Mouse (Mus musculus) embryonic fibroblast, embryonic 13.5 days (primary cell): ENCODE measurements around the gene Olfr592. TPM values are rescaled to one million over a fixed set of nuclear protein-coding genes. Genes with fewer than 3 reads are reported as not detected.
"Not testable (repeated sequence)": the region's sequence is repeated elsewhere in the genome, so short reads cannot be mapped to it uniquely, and the experiment has no call there.

ENCODE experiments used
- H3K27ac ChIP-seq: 2 replicates; pipeline ENCODE4 v1.5.1; 2012; ENCODE audit warnings: low read length, control low read depth, inconsistent platforms; ENCODE audit not compliant: insufficient read depth
- H3K4me1 ChIP-seq: 2 replicates; pipeline ENCODE4 v1.6.1; 2011; ENCODE audit warnings: low read length; ENCODE audit not compliant: control insufficient read depth, insufficient read depth
- H3K4me3 ChIP-seq: 2 replicates; pipeline ENCODE4 v1.5.1; 2011; ENCODE audit warnings: mild to moderate bottlenecking, control low read depth, low read length; ENCODE audit not compliant: insufficient read depth
- CTCF ChIP-seq: IDR thresholded peaks from 2 replicates; pipeline ENCODE4 v1.5.1; 2011; ENCODE audit warnings: mild to moderate bottlenecking, control low read depth, low read length, moderate library complexity, borderline replicate concordance; ENCODE audit not compliant: insufficient read depth
- POLR2A ChIP-seq: IDR thresholded peaks from 2 replicates; pipeline ENCODE4 v1.6.1; 2011; ENCODE audit warnings: low read depth, mild to moderate bottlenecking, control low read depth, low read length, moderate library complexity
- polyA plus RNA-seq: library from polyadenylated mRNA; stranded (reverse); fragments of >200 nt; gene quantifications from 2 replicates; pipeline ENCODE4 v1.2.4, GENCODE M21; 2011; ENCODE audit warnings: low read depth; ENCODE audit not compliant: missing spikeins, insufficient read length

Olfr592 gene
- polyA plus RNA-seq, result not detected in 2 replicates

GRCm38 (mm10) chr7:103184503-103184902 is at the start of gene Olfr592:
Gene Olfr592 (plus strand): TSS chr7:103184803.
- H3K4me1 ChIP-seq, H3K4me3 ChIP-seq, H3K27ac ChIP-seq: not testable (repeated sequence)

GRCm38 (mm10) chr7:103140579-103140978 is 44.0 kb upstream of the Olfr592 start, which contains the start of gene Olfr588-ps1:
Gene Olfr588-ps1 (plus strand): TSS chr7:103140879.
- no peak within 1 kb of the TSS for H3K4me3 ChIP-seq
- no peaks in the 10 kb centered on the region for H3K4me1 ChIP-seq
- no peak within 1 kb of the TSS for H3K27ac ChIP-seq
- TF ChIP-seq CTCF (no peak), POLR2A (no peak)

- Histone ChIP-seq H3K4me3 (no peak within 1 kb of the TSS), H3K27ac (no peak within 1 kb of the TSS), H3K4me1 (no peaks in the 10 kb centered on the region)
- TF ChIP-seq CTCF (no peak), POLR2A (no peak)
These were observed 28.3 kb upstream of the Olfr592 start, which contains the start of gene Olfr589 for GRCm38 (mm10) chr7:103156256-103156655. Gene Olfr589 (minus strand): TSS chr7:103156356.

GRCm38 (mm10) chr7:103169697-103170096 is 14.9 kb upstream of the Olfr592 start:
- Histone ChIP-seq H3K4me1 (no peaks in the 10 kb centered on the region), H3K4me3 (no peak overlapping the region), H3K27ac (no peak overlapping the region)
- TF ChIP-seq POLR2A (no peak), CTCF (no peak)

- H3K4me3 ChIP-seq, result no peak within 1 kb of the TSS
- TF ChIP-seq CTCF (no peak), POLR2A (no peak)
- no peak within 1 kb of the TSS for H3K27ac ChIP-seq
- H3K4me1 ChIP-seq, result no peaks in the 10 kb centered on the region
These were observed 6.4 kb upstream of the Olfr592 start, which contains the start of gene Olfr591 for GRCm38 (mm10) chr7:103178240-103178639. Gene Olfr591 (minus strand): TSS chr7:103178340.

- Histone ChIP-seq H3K4me3 (no peak within 1 kb of the TSS), H3K27ac (no peak within 1 kb of the TSS), H3K4me1 (no peaks in the 10 kb centered on the region)
- no peak for TF ChIP-seq POLR2A
- no peak for TF ChIP-seq CTCF
These were observed 27.0 kb downstream of the Olfr592 start, which contains the start of gene Olfr593 for GRCm38 (mm10) chr7:103211562-103211961. Gene Olfr593 (plus strand): TSS chr7:103211862.

GRCm38 (mm10) chr7:103212050-103212449 is 27.4 kb downstream of the Olfr592 start:
- H3K27ac ChIP-seq, H3K4me1 ChIP-seq, H3K4me3 ChIP-seq: not testable (repeated sequence)

- Histone ChIP-seq H3K4me3 (no peak within 1 kb of the TSS), H3K4me1 (no peaks in the 10 kb centered on the region), H3K27ac (no peak within 1 kb of the TSS)
- no peak for TF ChIP-seq CTCF
- no peak for TF ChIP-seq POLR2A
These were observed 32.1 kb downstream of the Olfr592 start, which contains the start of gene Olfr594 for GRCm38 (mm10) chr7:103216696-103217095. Gene Olfr594 (plus strand): TSS chr7:103216996.

Other genes with a start within 250 kb of the Olfr592 start
- gene Olfr573-ps1, start 242.2 kb upstream of the Olfr592 start, polyA plus RNA-seq, result not detected in 2 replicates
- gene Olfr574, start 236.3 kb upstream of the Olfr592 start, polyA plus RNA-seq, result not detected in 2 replicates
- not detected in 2 replicates for gene Olfr575, start 226.0 kb upstream of the Olfr592 start, polyA plus RNA-seq
- gene Olfr576, start 222.1 kb upstream of the Olfr592 start, polyA plus RNA-seq, result not detected in 2 replicates
- gene Olfr577, start 208.9 kb upstream of the Olfr592 start, polyA plus RNA-seq, result not detected in 2 replicates
- not detected in 2 replicates for gene Olfr578, start 195.5 kb upstream of the Olfr592 start, polyA plus RNA-seq
- gene Olfr582, start 146.8 kb upstream of the Olfr592 start, polyA plus RNA-seq, result not detected in 2 replicates
- gene Olfr583, start 133.5 kb upstream of the Olfr592 start, polyA plus RNA-seq, result not detected in 2 replicates
- not detected in 2 replicates for gene Olfr584, start 102.9 kb upstream of the Olfr592 start, polyA plus RNA-seq
- gene Olfr585, start 87.1 kb upstream of the Olfr592 start, polyA plus RNA-seq, result not detected in 2 replicates
- not detected in 2 replicates for gene Olfr586, start 59.2 kb upstream of the Olfr592 start, polyA plus RNA-seq
- gene Olfr588-ps1, start 43.9 kb upstream of the Olfr592 start, polyA plus RNA-seq, result not detected in 2 replicates
- gene Olfr589, start 28.4 kb upstream of the Olfr592 start, polyA plus RNA-seq, result not detected in 2 replicates
- gene Olfr591, start 6.5 kb upstream of the Olfr592 start, polyA plus RNA-seq, result not detected in 2 replicates
- not detected in 2 replicates for gene Olfr593, start 27.1 kb downstream of the Olfr592 start, polyA plus RNA-seq
- gene Olfr594, start 32.2 kb downstream of the Olfr592 start, polyA plus RNA-seq, result not detected in 2 replicates
- gene Usp17ld, start 67.7 kb downstream of the Olfr592 start, polyA plus RNA-seq, result not detected in 2 replicates
- not detected in 2 replicates for gene Olfr596, start 120.8 kb downstream of the Olfr592 start, polyA plus RNA-seq
- gene Olfr597, start 131.5 kb downstream of the Olfr592 start, polyA plus RNA-seq, result not detected in 2 replicates
- not detected in 2 replicates for gene Olfr598, start 138.8 kb downstream of the Olfr592 start, polyA plus RNA-seq
- gene Olfr599, start 151.1 kb downstream of the Olfr592 start, polyA plus RNA-seq, result not detected in 2 replicates
- gene Olfr600, start 164.9 kb downstream of the Olfr592 start, polyA plus RNA-seq, result not detected in 2 replicates
- gene Olfr601, start 177.9 kb downstream of the Olfr592 start, polyA plus RNA-seq, result not detected in 2 replicates
- not detected in 2 replicates for gene Olfr603, start 201.4 kb downstream of the Olfr592 start, polyA plus RNA-seq
- not detected in 2 replicates for gene Usp17lc, start 230.3 kb downstream of the Olfr592 start, polyA plus RNA-seq